Mouse (Mus musculus) stomach, postnatal 0 days (tissue): ENCODE results near the gene Zfp318. TPM values are rescaled to one million over a fixed set of nuclear protein-coding genes. Genes with fewer than 3 reads are reported as not detected.

Experiments used
- ATAC-seq: fragments of 200-750 bp; cut with Nextera tagmentation; 2 replicates; pipeline ENCODE4 v1.8.0; 2017; ENCODE audit not compliant: low FRiP score, low TSS enrichment
- DNase-seq: peaks from one replicate; pipeline ENCODE4 v3.0.0-alpha.2; 2016; ENCODE audit warnings: low spot score
- H3K27ac ChIP-seq: fragments of 300-500 bp; sonication (generic); replicated peaks from 2 replicates; pipeline ENCODE4 v1.5.1; 2014; ENCODE audit warnings: mild to moderate bottlenecking, control low read depth
- H3K27me3 ChIP-seq: fragments of 300-500 bp; sonication (generic); 2 replicates; pipeline ENCODE4 v1.6.1; 2014; ENCODE audit warnings: low read length; ENCODE audit not compliant: control insufficient read depth, insufficient read depth
- H3K36me3 ChIP-seq: fragments of 300-500 bp; sonication (generic); 2 replicates; pipeline ENCODE4 v1.6.1; 2014; ENCODE audit warnings: low read length, mixed read lengths; ENCODE audit not compliant: control insufficient read depth, insufficient read depth
- H3K4me1 ChIP-seq: fragments of 300-500 bp; sonication (generic); replicated peaks from 2 replicates; pipeline ENCODE4 v1.6.1; 2014; ENCODE audit warnings: antibody characterized with exemption; ENCODE audit not compliant: control insufficient read depth, insufficient read depth
- H3K4me2 ChIP-seq: fragments of 300-500 bp; sonication (generic); replicated peaks from 2 replicates; pipeline ENCODE4 v1.6.1; 2014; ENCODE audit warnings: low read depth, mild to moderate bottlenecking, control low read depth, moderate library complexity
- H3K4me3 ChIP-seq: fragments of 300-500 bp; sonication (generic); 2 replicates; pipeline ENCODE4 v1.5.1; 2014; ENCODE audit warnings: low read depth, low read length, control low read depth
- H3K9ac ChIP-seq: fragments of 300-500 bp; sonication (generic); 2 replicates; pipeline ENCODE4 v1.6.1; 2014; ENCODE audit warnings: mild to moderate bottlenecking, low read length, control low read depth, mixed read lengths
- H3K9me3 ChIP-seq: fragments of 300-500 bp; sonication (generic); 2 replicates; pipeline ENCODE4 v1.6.1; 2016; ENCODE audit warnings: low read length; ENCODE audit not compliant: control insufficient read depth
- CTCF ChIP-seq: IDR thresholded peaks from 2 replicates; pipeline ENCODE4 v1.5.1; 2016; ENCODE audit warnings: antibody characterized with exemption, low read depth, mild to moderate bottlenecking, moderate library complexity
- EP300 ChIP-seq: optimal IDR thresholded peaks from 2 replicates; pipeline ENCODE3; 2016; ENCODE audit warnings: antibody characterized with exemption
- WGBS: fragments of 180-500 bp; shearing (Covaris S2); extraction: QIAGEN DNeasy Blood & Tissue Kit; methylation state at CpG from one replicate; pipeline ENCODE4 v1.1.7; 2014; 5-methylcytosine and 5-hydroxymethylcytosine counted together
- polyA plus RNA-seq: library from polyadenylated mRNA; unstranded; fragments of >200 nt; fragmentation: Nextera tagmentation; extraction: Ambion mirVana; gene quantifications from 2 replicates; pipeline ENCODE4 v1.2.1, GENCODE M21; 2015

Zfp318 gene
- polyA plus RNA-seq, 1 experiment from 2014 or later: 2.9 TPM

DNA sequence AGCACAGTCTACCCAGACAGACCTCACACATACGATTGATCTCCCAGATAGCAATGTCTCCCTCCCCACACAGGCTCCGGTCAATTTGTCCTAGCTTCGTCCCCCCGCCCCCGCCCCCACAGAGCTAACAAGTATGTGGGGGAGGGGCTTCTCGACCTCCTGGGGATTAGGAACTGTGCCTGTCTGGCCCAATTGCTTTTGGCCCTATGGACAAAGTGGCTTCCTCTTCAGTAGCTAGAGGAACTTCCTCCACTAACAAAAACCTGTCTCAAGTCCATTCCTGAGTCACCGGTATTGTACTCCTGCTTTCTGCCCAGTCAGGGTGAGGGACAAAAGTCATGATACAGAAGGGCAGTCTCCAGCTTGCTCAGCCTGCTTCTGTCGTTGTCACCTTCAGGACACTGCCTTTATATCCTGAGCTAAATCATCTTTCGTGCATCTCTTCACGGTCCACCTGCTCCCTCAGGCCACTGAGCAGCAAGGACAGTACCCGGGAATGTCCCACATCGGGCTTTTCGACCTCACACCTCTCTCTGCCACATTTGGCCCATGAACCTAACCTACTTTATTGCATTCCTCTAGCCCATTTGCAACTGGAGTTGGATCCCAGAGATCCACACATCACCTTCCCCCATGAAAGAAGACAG lies 69.9 kb downstream of the Zfp318 start:
- Histone ChIP-seq H3K9ac (no peak overlapping the region), H3K27ac (no peak overlapping the region), H3K4me3 (no peak overlapping the region), H3K9me3 (no peaks in the 10 kb centered on the region), H3K4me1 (peaks cover 5% of the 10 kb centered on the region; the same call in 1 of the 2 replicates), H3K4me2 (peak overlapping the region; percentile 70; the same call in 1 of the 2 replicates), H3K27me3 (no peaks in the 10 kb centered on the region; the same call in 1 of the 2 replicates), H3K36me3 (no peaks in the 10 kb centered on the region)
- TF ChIP-seq EP300 (no peak), CTCF (no peak)
- DNase-seq (no peak), ATAC-seq (no peak)
- WGBS: 22% methylated on average over 13 of the region's 13 CpGs

DNA sequence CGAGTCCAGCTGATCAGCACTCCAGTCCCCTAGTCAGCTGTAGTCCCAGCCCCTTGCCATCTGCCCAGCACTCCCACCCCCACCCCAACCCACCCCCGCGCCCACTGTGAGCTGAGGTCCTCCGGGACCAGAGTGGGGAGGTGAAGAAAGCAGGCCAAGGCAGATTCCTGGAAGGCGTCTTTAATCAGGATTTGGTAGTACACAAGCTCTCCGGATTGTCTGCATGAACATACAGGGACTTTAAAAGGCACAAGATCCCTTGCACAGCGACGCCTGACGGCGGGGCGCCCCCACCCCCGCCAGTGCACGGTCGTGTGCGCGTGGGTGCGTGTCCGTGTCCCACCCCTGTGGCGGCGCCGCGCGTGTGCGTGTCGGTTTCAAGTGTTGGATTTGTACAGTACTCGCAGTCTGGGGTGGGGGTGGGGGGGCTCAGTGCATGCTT lies 70.5 kb downstream of the Zfp318 start:
- H3K4me2 ChIP-seq: peak overlapping the region; percentile 70
- TF ChIP-seq EP300 (no peak), CTCF (peak; percentile 44)
- peaks cover 5% of the 10 kb centered on the region; the same call in 1 of the 2 replicates for H3K4me1 ChIP-seq
- H3K27ac ChIP-seq: no peak overlapping the region
- H3K27me3 ChIP-seq: no peaks in the 10 kb centered on the region; the same call in 1 of the 2 replicates
- DNase-seq: no peak
- ATAC-seq: no peak
- H3K36me3 ChIP-seq: no peaks in the 10 kb centered on the region
- 4% methylated on average over 26 of the region's 26 CpGs for WGBS
- no peak overlapping the region for H3K9ac ChIP-seq
- no peaks in the 10 kb centered on the region for H3K9me3 ChIP-seq
- peak overlapping the region; percentile 37 for H3K4me3 ChIP-seq

DNA sequence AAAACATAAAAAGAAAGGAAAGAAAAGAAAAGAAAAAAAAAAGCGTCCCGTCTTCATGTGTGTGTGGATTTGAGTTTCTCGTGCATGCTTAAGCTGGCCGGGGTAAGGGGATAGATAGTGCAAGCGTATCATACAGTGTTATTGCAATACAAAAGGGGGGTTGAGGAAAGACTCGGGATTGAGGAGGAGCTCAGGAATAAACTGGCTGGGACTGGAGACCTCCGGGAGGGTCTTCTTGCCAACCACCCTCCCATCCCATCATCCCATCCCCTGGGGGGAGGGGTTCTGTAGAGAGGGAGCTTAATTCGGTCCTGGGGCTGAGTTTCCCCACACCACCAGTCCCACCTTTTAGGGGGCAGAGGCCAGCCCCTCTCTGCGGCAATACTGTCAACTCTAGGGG lies 71.0 kb downstream of the Zfp318 start:
- Histone ChIP-seq H3K36me3 (no peaks in the 10 kb centered on the region), H3K9me3 (no peaks in the 10 kb centered on the region), H3K9ac (no peak overlapping the region), H3K4me1 (peaks cover 5% of the 10 kb centered on the region; the same call in 1 of the 2 replicates), H3K4me3 (peak overlapping the region; percentile 37), H3K27me3 (no peaks in the 10 kb centered on the region; the same call in 1 of the 2 replicates), H3K27ac (no peak overlapping the region), H3K4me2 (peak overlapping the region; percentile 70)
- no peak for TF ChIP-seq CTCF
- ATAC-seq: no peak
- DNase-seq: no peak
- WGBS: 2% methylated on average over 9 of the region's 9 CpGs

DNA sequence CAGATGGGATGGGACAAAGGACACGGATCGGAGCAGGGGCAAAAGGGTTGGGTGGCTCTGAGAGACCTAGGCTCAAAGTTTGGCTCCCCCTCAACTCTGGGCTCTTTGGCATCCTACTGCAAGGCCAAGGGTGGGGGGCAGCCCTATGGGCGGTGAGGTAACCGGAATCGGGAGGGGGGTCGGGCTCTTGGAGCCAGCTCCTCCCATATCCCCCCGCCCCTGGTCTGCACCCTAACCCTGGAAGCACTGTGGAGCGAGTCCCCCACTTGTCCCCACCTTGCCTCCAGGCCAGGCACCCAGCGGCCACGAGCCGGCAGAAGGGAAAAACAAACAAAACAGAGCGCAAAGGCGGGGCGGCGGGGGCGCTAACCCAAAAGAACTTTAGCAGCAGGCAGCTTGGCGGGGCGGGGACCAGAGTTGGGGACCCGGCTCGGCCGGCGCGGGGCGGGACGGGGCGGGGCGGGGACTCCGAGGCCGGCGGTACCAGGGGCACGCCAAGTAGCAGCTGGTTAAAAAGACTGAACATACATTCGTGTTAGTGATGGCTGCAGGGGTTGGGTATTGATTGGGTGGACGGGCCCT lies 71.7 kb downstream of the Zfp318 start:
- Histone ChIP-seq H3K9ac (peak overlapping the region; percentile 38), H3K4me1 (peaks cover 5% of the 10 kb centered on the region; the same call in 1 of the 2 replicates), H3K36me3 (no peaks in the 10 kb centered on the region), H3K9me3 (no peaks in the 10 kb centered on the region), H3K4me3 (peak overlapping the region; percentile 37), H3K4me2 (peak overlapping the region; percentile 70), H3K27ac (no peak overlapping the region), H3K27me3 (no peaks in the 10 kb centered on the region; the same call in 1 of the 2 replicates)
- ATAC-seq (peak; percentile 59; the same call in 1 of the 2 replicates), DNase-seq (peak; percentile 80)
- TF ChIP-seq EP300 (no peak), CTCF (no peak)
- 2% methylated on average over 32 of the region's 33 CpGs for WGBS

DNA sequence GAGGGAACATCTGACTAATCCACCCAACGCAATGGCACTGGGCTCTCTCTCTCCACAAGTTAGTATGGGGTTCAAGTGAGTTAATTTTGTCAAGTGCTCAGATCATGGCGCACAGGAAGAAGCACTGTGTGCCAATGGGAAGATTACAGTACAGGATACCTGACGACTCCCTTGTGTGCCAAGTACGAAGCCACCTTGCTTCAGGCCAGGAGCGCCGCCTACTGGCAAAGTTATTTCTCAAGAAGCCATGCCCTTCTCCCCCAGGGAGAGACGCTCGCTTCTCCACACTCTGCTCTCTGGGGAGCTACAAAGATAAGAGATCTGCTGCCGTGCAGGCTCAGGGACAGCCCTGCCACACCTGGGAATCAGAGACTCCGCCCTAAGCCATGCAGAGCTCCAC lies 74.3 kb downstream of the Zfp318 start:
- peak; percentile 70 for DNase-seq
- no peak overlapping the region for H3K9ac ChIP-seq
- ATAC-seq: no peak

DNA sequence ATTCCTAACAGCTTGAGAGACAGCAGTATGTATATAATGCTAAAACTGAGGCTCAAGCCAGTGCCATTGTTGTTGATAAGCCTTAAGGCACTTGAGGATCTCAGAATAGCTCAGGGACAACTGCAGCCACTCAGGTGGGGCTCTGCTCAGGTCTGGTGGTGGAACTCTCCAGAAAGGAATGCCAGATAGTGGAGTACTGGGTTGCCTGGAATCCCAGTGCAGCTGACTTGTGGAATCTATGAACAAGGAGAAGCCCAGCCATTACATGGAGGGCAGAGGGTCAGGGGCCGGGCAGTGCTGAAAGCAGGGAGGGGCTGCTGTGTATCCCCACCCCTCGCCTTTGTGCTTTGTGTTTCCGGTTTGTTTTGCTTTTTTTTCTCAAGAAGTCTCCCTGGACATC lies 74.9 kb downstream of the Zfp318 start:
- Histone ChIP-seq H3K36me3 (no peaks in the 10 kb centered on the region), H3K9ac (no peak overlapping the region), H3K9me3 (no peaks in the 10 kb centered on the region), H3K27ac (no peak overlapping the region), H3K27me3 (no peaks in the 10 kb centered on the region; the same call in 1 of the 2 replicates), H3K4me1 (peaks cover 5% of the 10 kb centered on the region; the same call in 1 of the 2 replicates), H3K4me2 (no peak overlapping the region), H3K4me3 (no peak overlapping the region)
- DNase-seq: no peak
- WGBS: 26% methylated on average over 3 of the region's 3 CpGs
- ATAC-seq: no peak
- TF ChIP-seq EP300: no peak
- no peak for TF ChIP-seq CTCF

More for the DNA sequence above, 74.3 kb downstream of the Zfp318 start:
- Histone ChIP-seq H3K4me1 (peaks cover 5% of the 10 kb centered on the region; the same call in 1 of the 2 replicates), H3K9me3 (no peaks in the 10 kb centered on the region), H3K36me3 (no peaks in the 10 kb centered on the region), H3K27ac (no peak overlapping the region), H3K4me3 (no peak overlapping the region), H3K27me3 (no peaks in the 10 kb centered on the region; the same call in 1 of the 2 replicates), H3K4me2 (no peak overlapping the region)
- WGBS: 11% methylated on average over 10 of the region's 10 CpGs
- TF ChIP-seq EP300 (no peak), CTCF (peak; percentile 72)
